Mouse (Mus musculus) frontal cortex, postnatal 10 days (tissue): Measurements from ENCODE around the gene Zfp518b.
A peak's percentile ranks its signal among the peaks of the same experiment; 100 is the strongest.

ENCODE experiments used
- DNase-seq, 2 experiments: peaks; one replicate each; pipeline ENCODE4 v3.0.0; 2022; ENCODE audit warnings: low spot score in 2 of 2, mixed read lengths in 1 of 2

The Zfp518b gene

DNA sequence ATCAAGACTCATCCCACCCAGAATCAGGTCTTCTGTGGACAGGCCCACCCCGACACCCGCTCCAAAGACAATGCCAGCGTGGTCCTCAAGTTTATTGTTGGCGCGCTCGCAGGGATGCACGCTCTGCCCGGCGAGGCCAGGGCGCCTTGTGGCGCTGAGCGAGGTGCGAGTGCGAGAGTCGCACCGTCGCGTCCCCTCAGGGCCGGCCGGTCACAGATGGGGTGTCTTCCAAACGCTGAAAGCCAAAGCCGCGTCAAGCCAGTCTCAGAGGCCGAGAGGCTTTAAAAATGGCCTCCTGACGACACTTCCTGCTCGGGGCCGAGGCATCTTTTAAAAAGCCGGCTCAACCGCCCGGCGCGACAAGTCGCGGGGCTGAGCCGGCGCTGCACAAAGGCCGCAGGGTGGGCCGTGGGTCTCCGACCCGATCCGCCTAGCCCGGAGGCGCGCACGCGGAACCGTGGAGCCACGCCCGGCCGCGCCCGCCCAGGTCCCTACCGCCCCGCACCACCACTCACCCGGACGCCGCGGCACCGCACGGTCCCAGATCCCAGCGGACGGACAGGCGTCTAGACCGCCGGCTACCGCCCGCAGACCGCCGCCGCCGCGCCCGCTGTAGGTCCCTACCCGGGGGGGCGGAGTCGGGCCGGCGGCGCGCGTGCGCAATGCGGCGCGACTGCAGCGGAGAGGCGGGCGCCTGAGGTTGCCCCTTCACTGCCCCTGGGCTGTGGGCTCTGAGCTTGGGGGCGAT, at the start of gene Zfp518b:
Zfp518b (minus strand) TSS at position 663 of the 748 bp plus-strand sequence.
- DNase-seq = peak; percentile 57 to 81

DNA sequence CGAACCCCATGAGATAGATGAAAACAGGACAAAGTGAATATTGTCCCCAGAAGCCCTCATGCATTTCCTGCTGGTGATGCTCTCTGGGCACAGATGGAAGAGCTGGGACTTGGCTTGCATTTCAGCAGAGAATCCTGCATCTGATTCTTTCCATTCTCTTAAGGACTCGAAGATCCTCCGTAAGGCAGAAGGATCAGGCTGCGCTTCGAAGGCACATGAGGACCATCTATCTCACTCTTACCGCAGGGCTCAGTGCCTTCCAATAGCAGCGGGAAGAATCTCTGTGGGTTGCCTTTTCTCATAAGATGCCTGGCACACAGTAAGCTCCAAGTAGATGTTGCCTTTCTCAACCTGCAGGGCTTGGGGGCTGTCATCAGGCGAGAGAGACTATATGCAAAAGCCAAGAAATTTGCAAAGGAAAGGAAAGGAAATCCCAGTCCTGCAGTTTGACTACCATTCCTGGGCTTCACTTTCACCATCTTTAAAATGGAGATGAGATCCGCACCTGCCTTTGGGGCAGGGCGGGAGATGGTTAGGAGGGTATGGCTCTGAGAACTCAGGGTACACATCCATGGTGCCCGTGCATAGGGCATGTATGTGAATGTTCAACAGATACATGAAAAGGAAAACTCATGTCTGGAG, 24.4 kb upstream of the Zfp518b start:
- no peak for DNase-seq

- DNase-seq = no peak
Measured at GRCm38 (mm10) chr5:38707364-38708075, 22.9 kb upstream of the Zfp518b start.

- DNase-seq = no peak
Measured at GRCm38 (mm10) chr5:38702941-38703340, 18.3 kb upstream of the Zfp518b start.

DNA sequence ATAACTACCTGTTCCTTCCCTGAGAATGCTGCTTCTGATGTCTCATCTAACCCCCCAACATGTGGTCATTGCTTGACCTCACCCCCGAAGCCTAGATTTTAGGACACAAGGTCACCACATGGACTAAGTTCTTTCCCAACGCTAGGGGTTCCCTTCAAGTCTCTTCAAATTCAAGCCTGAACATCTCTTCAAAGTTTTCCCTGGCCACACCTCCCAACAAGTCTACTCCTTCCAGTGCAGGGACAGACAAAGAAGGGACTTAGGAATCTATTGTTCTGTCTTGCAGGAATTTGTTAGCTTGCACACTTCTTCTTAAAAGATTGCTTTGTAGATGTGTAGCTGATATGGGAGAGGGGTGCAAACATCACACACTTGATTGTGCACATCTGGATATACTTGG, 17.5 kb upstream of the Zfp518b start:
- DNase-seq = no peak

DNA sequence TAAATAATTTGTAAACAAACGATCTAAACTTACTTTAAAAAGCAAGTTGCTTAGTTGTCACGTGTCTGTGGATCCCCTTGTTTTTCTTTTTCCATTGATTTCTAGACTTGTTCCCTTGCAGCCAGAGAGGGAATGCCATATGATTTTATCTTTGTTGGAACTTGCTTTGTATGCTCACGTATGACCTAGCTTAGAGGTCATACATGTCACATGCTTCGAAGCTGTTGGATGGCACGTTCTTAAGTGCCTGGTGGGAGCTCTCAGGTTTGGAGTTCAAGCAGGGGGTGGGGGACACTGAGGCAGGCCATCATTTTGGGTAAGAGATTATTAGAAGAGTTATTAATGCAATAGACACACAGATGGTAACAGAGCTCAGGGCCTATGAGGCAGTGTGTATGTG, 13.8 kb upstream of the Zfp518b start:
- no peak for DNase-seq

DNA sequence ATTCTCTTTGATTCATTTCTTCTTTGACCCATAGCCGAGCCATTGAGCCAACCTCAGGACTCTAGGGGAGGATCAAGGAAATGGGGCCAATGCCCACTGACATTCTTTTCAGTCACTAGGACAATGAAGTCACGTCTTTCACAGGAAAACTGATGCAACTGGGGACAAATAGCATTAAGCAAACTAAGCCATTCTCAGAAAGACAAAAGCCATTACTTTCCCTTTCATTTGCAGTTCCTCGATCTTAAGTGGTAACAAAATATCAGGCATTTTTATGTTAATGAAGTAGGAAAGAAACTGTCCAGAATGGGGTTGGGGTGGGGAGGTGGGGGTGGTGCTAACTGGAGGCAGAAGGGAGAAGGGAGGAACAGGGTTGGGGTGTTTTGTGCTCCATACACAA, 13.4 kb upstream of the Zfp518b start:
- no peak for DNase-seq

GRCm38 (mm10) chr5:38696616-38697375, 12.2 kb upstream of the Zfp518b start:
- no peak for DNase-seq

GRCm38 (mm10) chr5:38692859-38693258, 8.2 kb upstream of the Zfp518b start:
- no peak for DNase-seq

DNA sequence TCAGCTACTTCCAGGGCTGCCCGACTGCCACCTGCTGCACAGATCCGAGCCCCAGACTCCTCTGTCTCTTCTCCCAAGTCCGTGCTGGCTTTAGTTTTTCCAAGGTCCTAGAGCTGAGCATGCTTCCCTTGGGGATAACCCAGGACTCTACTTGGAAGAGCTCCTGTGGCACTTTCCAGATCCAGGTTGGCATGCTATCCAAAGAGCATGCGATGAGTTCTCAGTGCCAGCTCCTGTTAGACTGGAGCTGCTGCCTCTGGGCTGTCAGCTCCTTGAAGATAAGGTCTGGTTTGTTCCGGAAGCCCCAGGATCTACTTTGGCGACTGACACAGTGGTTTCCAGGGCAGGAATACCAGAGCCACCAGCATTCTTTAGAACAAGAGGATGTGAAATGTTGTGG, 4.6 kb upstream of the Zfp518b start:
- no peak for DNase-seq

DNA sequence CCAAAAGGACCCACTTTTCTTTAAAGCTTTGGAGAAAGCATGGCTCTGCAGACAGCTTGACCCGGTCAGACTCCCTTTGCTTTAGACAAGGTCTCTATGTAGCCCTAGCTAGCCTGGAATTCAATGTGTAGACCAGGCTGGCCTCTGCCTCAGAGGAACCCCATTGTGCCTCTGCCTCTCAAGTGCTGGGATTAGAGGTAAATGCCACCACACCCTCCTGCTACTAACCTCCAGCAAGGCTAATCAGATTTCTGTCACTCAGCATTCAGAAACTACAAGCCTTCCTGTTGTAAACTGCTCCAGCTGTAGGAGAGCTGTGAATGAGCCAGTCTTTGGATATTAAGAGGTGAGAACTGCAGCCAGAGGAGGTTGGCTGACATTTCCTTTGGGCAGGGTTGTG, 3.1 kb upstream of the Zfp518b start:
- no peak for DNase-seq

GRCm38 (mm10) chr5:38658836-38659235, 25.8 kb downstream of the Zfp518b start:
- DNase-seq = no peak

DNA sequence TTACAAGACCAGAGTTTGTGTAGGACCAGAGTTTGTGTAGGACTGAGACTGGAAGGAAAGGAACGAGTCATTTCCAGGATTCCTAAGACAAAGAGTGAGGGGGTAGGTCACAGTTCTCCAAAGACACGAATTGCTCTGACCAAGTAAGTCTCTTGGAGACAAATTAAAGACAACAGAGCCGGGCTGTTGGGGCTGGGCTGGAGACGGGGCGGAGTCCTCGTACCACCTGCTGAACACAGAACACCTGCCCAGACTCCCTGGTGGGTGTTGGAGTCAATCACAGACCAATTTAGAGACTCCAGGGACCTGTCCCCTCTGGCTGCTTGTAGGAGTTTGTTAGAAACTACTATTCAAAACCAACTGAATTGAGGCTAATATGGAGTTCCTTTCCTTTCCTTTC, 28.4 kb downstream of the Zfp518b start:
- DNase-seq = no peak

- DNase-seq = no peak
Measured at GRCm38 (mm10) chr5:38655421-38655928, 29.2 kb downstream of the Zfp518b start.

GRCm38 (mm10) chr5:38654571-38654970, 30.1 kb downstream of the Zfp518b start:
- DNase-seq = no peak

DNA sequence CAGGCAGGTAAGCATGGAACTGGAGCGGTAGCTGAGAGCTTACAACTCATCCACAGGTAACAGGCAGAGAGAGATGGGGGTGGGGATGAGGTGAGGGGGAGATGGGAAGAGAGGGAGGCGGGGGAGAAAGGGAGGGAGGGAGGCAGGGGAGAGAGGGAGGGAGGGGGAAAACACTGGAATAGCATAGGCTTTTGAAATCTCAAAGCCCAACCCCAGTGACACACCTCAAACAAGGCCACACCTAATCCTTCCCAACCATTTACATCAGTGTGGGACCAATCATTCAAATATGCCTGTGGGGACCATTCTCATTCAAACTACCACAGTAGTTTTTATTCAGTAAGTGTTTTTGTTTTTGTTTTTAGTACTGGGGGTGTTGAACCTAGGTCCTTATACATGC, 31.5 kb downstream of the Zfp518b start:
- DNase-seq = no peak

DNA sequence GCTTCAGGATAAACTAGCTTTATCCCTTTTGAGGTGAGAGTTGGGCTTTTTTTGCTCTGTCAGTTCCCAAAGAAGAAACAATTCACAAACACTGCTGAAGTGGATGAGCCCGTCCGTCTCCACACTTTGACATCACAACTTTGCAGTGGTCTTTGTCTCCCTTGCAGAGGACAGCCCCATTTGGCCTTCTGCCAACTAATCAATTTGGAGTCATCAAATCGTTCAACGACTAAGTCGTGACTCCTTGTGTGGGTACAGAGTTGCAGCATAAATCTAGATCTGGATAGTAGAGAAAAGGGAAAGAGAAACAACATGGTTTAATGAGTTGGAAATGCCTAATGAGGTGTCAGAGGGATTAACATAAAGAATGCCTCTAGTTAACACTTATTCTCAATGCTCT, 33.2 kb downstream of the Zfp518b start:
- no peak for DNase-seq

GRCm38 (mm10) chr5:38641526-38641925, 43.1 kb downstream of the Zfp518b start:
- DNase-seq = no peak

DNA sequence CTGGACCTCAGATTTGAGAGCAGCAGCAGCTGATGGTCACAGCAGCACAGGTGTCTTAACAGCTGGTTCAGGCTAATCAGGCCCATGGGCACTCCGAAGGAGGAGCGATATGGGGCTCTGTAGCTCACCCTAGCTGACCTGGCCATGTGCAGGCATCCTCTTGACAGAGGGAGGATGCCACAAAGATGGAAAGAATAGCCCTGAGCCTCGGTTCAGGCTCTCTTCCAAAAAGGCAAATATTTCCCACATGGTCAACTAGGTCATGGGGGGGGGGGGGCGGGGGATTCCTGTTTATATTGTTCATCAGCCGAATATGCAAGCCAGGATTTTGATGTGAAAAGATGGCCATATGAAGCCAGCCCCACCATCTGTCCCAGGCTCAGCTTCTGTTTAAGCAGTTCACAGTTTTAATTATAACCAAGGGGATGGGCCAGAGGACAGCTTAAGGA, 48.3 kb downstream of the Zfp518b start:
- no peak for DNase-seq

DNA sequence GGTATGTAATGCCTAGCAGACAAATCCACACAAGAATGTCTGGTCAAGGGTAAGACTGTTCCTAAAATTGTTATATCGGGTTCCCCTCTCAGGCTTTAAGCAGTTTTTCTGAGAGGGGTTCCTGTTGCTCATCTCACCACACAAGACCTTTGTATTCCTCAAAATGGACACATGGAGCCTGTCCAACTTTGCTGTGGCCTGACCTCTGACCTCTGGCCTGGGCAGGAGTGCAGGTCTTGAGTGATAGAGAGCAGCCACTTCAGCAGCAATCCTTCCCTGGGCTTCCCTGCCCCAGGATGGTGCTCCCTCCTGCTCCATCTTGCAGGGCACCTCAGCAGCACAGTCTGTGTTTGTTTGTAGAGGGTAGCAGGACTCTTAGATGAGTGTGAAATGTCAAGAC, 48.9 kb downstream of the Zfp518b start:
- DNase-seq = no peak

- DNase-seq = no peak
Measured at GRCm38 (mm10) chr5:38634321-38635164, 50.1 kb downstream of the Zfp518b start.
